Mouse (Mus musculus) thymus, adult 2 months (tissue): Measurements from ENCODE around the gene Palld.

Experiments used
- CTCF ChIP-seq: fragments of 200-500 bp; IDR thresholded peaks from 2 replicates; pipeline ENCODE4 v1.5.1; 2012; ENCODE audit warnings: mild to moderate bottlenecking, control low read depth, low read length, moderate library complexity, borderline replicate concordance; ENCODE audit not compliant: control insufficient read depth, poor library complexity, insufficient read depth; ENCODE audit errors: extremely low read depth
- POLR2A ChIP-seq: fragments of 200-500 bp; IDR thresholded peaks from 2 replicates; pipeline ENCODE4 v1.6.1; 2012; ENCODE audit warnings: mild to moderate bottlenecking, low read length, control low read depth, moderate library complexity; ENCODE audit not compliant: control insufficient read depth, poor library complexity, insufficient read depth; ENCODE audit errors: extremely low read depth

DNA sequence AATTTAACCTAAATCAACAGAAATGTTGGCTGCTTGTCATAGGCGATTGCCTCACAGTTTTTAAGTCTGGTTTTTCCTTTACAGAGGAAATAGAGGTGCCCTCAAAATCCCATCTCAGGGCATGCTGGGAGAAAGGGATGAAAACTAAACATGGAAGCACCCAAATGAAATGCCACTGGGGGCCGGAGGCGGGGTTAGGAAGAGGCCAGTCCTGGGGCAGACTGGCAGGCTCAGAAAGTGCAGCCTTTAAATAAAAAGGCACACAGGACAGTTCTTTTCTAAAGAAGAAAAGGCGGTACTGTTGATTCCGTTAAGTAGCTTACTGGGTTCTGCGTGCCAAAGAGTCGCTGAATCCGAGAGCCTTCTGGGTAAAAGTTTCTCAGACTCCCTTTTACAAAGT is 311.0 kb downstream of the Palld start:
- TF ChIP-seq POLR2A (no peak), CTCF (no peak)
